Mouse (Mus musculus) kidney, adult 2 months (tissue): ENCODE measurements around the gene Zdhhc13. TPM values are rescaled to one million over a fixed set of nuclear protein-coding genes. Genes with fewer than 3 reads are reported as not detected.

Experiments
- DNase-seq: peaks from one replicate; pipeline ENCODE4 v3.0.0; 2021
- H3K27ac ChIP-seq: fragments of 200-500 bp; 2 replicates; pipeline ENCODE4 v1.5.1; 2012; ENCODE audit warnings: low read depth, low read length, control low read depth, inconsistent platforms; ENCODE audit not compliant: insufficient read depth
- H3K27me3 ChIP-seq: fragments of 200-500 bp; replicated peaks from 2 replicates; pipeline ENCODE4 v1.6.1; 2012; ENCODE audit warnings: mild to moderate bottlenecking, moderate library complexity, low read length, inconsistent platforms; ENCODE audit not compliant: control insufficient read depth, insufficient read depth
- H3K36me3 ChIP-seq: fragments of 200-500 bp; 2 replicates; pipeline ENCODE4 v1.6.1; 2012; ENCODE audit warnings: mild to moderate bottlenecking, moderate library complexity, low read length, inconsistent platforms; ENCODE audit not compliant: control insufficient read depth, insufficient read depth
- H3K4me1 ChIP-seq: fragments of 200-500 bp; 2 replicates; pipeline ENCODE4 v1.6.1; 2011; ENCODE audit warnings: low read length; ENCODE audit not compliant: control insufficient read depth, insufficient read depth
- H3K4me3 ChIP-seq: fragments of 200-500 bp; 2 replicates; pipeline ENCODE4 v1.5.1; 2011; ENCODE audit warnings: mild to moderate bottlenecking, low read depth, low read length, control low read depth; ENCODE audit not compliant: insufficient read depth
- CTCF ChIP-seq: fragments of 200-500 bp; conservative IDR thresholded peaks from 2 replicates; pipeline ENCODE4 v1.5.1; 2011; ENCODE audit warnings: low read depth, mild to moderate bottlenecking, control low read depth, low read length, moderate library complexity, mixed read lengths; ENCODE audit not compliant: insufficient read depth, insufficient read length
- POLR2A ChIP-seq: fragments of 200-500 bp; IDR thresholded peaks from one replicate; pipeline ENCODE4 v1.6.1; 2011; ENCODE audit warnings: low read depth, low read length, control low read depth
- WGBS: fragments of 180-500 bp; shearing (Covaris S2); methylation state at CpG from one replicate; pipeline ENCODE4 v1.1.7; 2018; 5-methylcytosine and 5-hydroxymethylcytosine counted together
- polyA plus RNA-seq: library from polyadenylated mRNA; depleted of rRNA; stranded (reverse); fragments of >200 nt; gene quantifications from 2 replicates; pipeline ENCODE4 v1.2.3, GENCODE M21; 2012

Gene Zdhhc13
- polyA plus RNA-seq, 1 experiment, result 9.6 TPM

DNA sequence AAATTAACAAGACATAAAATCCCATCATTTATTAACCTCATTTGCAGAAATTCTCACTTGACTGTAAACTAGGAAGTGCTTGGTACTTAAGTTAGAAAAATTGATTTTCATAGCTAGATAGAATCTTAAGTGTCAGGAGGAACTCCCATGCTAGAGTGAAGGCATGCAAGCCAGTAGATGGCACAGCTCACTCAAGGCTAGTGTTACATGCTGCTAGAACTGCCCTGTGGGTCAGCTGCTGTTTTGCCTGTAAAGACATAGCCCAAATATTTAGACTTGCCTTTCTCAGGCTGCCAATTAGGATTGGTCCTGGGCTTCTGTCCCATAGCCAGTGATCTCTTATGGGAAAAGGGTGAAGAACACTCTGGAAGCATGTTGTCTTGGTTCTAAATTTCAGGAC, 23.6 kb downstream of the Zdhhc13 start:
- no peak for DNase-seq
- TF ChIP-seq POLR2A, result no peak
- Histone ChIP-seq H3K36me3 (peaks cover 7% of the 10 kb centered on the region), H3K27me3 (no peaks in the 10 kb centered on the region), H3K4me3 (no peak overlapping the region), H3K4me1 (no peaks in the 10 kb centered on the region), H3K27ac (no peak overlapping the region)

DNA sequence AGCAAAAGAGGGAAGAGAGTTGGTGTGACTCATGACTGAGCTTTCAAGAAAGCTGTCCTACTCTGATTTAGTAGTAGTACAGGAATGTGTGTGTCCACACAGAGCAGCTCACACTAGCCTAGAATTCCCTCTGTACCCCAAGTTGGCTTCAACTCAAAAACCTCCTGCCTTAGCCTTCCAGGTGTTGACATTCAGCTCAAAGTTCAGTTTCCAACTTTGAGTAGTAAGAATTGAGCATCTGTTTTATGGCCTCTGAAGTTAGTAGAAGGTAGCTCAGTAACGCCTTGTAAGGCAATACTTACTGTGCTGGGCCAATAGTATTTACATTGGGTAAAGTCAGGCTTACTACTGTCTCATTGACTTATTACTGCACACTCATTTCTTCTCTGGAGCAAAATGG, 24.8 kb downstream of the Zdhhc13 start:
- Histone ChIP-seq H3K4me1 (no peaks in the 10 kb centered on the region), H3K27me3 (no peaks in the 10 kb centered on the region), H3K36me3 (peaks cover 6% of the 10 kb centered on the region), H3K4me3 (no peak overlapping the region), H3K27ac (no peak overlapping the region)
- no peak for DNase-seq
- WGBS, result 71% methylated on average over 1 of the region's 1 CpGs
- TF ChIP-seq CTCF (no peak), POLR2A (no peak)

DNA sequence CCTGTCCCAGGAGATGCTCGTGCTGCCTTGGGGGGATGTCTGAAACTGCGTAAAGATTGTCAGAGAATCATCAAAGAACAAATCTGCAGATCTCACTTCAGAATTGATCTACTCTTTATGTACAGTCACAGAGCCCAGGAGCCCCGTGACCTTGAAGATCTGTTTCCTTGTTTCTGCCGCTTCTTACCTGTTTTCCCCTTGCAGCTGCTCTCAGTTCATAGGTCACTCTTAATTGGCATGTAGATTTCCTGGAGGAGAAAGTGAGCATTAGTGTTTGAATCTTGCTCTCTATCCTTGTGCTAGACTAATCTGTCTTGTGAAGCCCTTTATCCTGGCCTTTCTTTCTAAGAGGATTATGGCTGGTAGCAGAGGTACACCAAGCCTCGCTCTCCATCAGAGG, 32.9 kb downstream of the Zdhhc13 start:
- TF ChIP-seq CTCF, result no peak
- H3K4me3 ChIP-seq, result no peak overlapping the region
- H3K36me3 ChIP-seq, result peaks cover 17% of the 10 kb centered on the region
- no peaks in the 10 kb centered on the region for H3K4me1 ChIP-seq
- WGBS, result 88% methylated on average over 5 of the region's 5 CpGs
- no peak overlapping the region for H3K27ac ChIP-seq
- no peaks in the 10 kb centered on the region for H3K27me3 ChIP-seq
- DNase-seq, result no peak

DNA sequence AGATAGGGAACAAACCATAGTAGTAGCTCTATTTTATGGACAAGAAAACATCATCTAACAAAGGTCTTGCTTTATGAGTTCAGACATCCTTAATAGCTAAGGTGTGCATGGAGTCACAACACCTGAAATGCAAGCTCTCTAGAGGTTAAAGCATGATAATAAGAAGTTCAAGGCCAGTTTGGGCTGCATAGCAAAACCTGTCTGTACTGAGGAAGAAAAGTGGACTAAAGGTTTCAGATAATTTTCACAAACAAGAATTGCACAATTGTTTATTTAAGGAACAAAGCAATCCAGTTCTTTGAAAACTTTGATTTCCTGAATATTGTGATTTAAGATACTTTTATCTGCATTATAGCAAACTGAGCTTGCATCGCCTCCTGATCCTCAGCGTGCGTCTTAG, 34.8 kb downstream of the Zdhhc13 start:
- no peaks in the 10 kb centered on the region for H3K4me1 ChIP-seq
- no peak overlapping the region for H3K27ac ChIP-seq
- H3K4me3 ChIP-seq, result no peak overlapping the region
- WGBS, result 98% methylated on average over 3 of the region's 3 CpGs
- peaks cover 19% of the 10 kb centered on the region for H3K36me3 ChIP-seq
- TF ChIP-seq POLR2A (no peak), CTCF (no peak)
- H3K27me3 ChIP-seq, result no peaks in the 10 kb centered on the region
- DNase-seq, result no peak

DNA sequence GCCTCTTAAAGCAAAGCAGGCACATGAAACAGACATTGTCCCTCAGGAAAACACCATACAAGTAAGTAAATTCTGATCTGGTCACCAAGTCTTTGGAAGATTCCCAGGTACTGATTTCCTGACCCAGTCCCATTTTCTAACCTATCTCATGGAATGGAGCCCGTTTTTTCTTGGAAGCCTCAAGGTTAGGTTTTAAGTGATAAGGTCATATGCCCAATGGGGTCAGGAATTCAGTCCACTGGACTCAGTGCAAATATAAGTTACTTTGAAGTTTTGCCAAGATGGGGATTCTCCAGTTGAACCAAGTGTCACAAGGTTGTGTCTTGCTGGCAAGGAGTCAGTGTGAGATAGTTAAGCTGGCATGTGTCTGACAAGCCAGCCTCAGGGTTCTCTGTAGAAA, 35.9 kb downstream of the Zdhhc13 start:
- Histone ChIP-seq H3K36me3 (peaks cover 17% of the 10 kb centered on the region), H3K4me1 (no peaks in the 10 kb centered on the region), H3K27me3 (no peaks in the 10 kb centered on the region), H3K4me3 (no peak overlapping the region), H3K27ac (no peak overlapping the region)
- TF ChIP-seq POLR2A (no peak), CTCF (no peak)
- 78% methylated on average over 1 of the region's 1 CpGs for WGBS
- DNase-seq, result no peak

DNA sequence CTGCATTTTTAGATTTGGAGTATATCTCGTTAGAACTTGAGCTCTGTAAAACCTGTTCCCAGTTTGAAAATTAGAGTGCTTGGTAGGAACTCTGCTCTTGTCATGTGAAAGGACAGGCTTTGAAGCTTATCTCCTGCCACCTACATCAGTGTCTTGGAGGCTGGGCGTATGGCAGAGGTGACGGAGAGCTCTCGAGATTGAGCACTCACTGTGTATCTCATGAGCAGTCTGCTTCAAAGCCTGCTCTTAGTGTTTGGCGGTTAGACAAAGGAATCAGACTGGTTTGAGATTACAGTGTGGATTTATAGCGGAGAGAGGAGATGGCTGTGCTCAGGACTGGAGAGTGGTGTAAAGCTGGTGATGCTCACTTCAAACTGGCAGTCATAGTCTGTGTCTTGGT, 36.4 kb downstream of the Zdhhc13 start:
- H3K27ac ChIP-seq, result no peak overlapping the region
- 91% methylated on average over 6 of the region's 6 CpGs for WGBS
- no peak for DNase-seq

DNA sequence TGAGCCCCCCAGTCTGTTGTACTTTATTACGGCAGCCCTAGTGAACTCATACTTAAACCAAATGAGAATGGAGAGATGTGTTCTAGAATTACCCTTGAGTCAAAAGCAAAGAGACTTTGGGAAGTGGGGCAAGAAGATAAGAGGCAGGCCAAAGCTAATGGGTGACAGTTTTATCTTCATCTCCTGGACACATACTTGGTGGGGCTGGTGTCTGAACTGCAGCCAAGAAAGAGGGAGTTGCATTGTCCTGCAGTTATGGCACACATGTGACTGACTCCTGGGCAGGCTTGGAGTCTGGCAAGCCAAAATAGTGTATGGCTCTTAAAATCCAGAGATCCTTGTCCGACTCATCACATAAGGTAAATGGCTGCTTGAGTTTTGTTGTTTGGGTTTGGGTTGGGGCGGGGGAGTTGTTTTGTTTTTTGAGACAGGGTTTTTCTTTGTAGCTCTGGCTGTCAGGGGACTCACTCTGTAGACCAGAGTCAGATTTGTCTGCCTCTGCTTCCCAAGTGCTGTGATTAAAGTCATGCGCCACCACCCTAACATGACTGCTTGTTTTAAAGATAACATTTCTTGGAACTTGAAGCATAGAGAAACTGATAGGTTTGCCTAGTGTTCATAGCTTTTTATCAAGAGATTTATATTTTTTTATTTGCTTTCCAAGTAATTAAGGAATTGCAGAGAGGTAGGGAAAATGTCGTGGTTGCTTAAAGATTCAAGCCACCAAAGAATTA, 40.5 kb downstream of the Zdhhc13 start:
- H3K27ac ChIP-seq, result no peak overlapping the region
- peaks cover 10% of the 10 kb centered on the region for H3K36me3 ChIP-seq
- TF ChIP-seq CTCF (no peak), POLR2A (no peak)
- no peak for DNase-seq
- H3K27me3 ChIP-seq, result no peaks in the 10 kb centered on the region
- no peaks in the 10 kb centered on the region for H3K4me1 ChIP-seq
- WGBS, result 66% methylated on average over 5 of the region's 5 CpGs
- H3K4me3 ChIP-seq, result no peak overlapping the region

More for the DNA sequence above, 36.4 kb downstream of the Zdhhc13 start:
- no peaks in the 10 kb centered on the region for H3K27me3 ChIP-seq
- TF ChIP-seq POLR2A, result no peak
- no peak for TF ChIP-seq CTCF
- peaks cover 15% of the 10 kb centered on the region for H3K36me3 ChIP-seq
- no peak overlapping the region for H3K4me3 ChIP-seq
- H3K4me1 ChIP-seq, result no peaks in the 10 kb centered on the region
